Mouse (Mus musculus) small intestine, adult 2 months (tissue): ENCODE data around the gene Cacna2d3. TPM values are rescaled to one million over a fixed set of nuclear protein-coding genes. Genes with fewer than 3 reads are reported as not detected.

Experiments
- H3K27ac ChIP-seq: fragments of 200-500 bp; 2 replicates; pipeline ENCODE4 v1.5.1; 2012; ENCODE audit warnings: low read depth, low read length, control low read depth, inconsistent platforms; ENCODE audit not compliant: insufficient read depth
- H3K27me3 ChIP-seq: fragments of 200-500 bp; 2 replicates; pipeline ENCODE4 v1.6.1; 2012; ENCODE audit warnings: mild to moderate bottlenecking, moderate library complexity, low read length, inconsistent platforms; ENCODE audit not compliant: control insufficient read depth, insufficient read depth
- H3K36me3 ChIP-seq: fragments of 200-500 bp; 2 replicates; pipeline ENCODE4 v1.6.1; 2012; ENCODE audit warnings: mild to moderate bottlenecking, low read length, control low read depth, inconsistent platforms; ENCODE audit not compliant: control insufficient read depth, insufficient read depth
- H3K4me1 ChIP-seq: fragments of 200-500 bp; 2 replicates; pipeline ENCODE4 v1.6.1; 2012; ENCODE audit warnings: low read length, inconsistent platforms, mixed read lengths; ENCODE audit not compliant: control insufficient read depth, insufficient read depth, insufficient read length
- H3K4me3 ChIP-seq: fragments of 200-500 bp; 2 replicates; pipeline ENCODE4 v1.5.1; 2012; ENCODE audit warnings: low read depth, mild to moderate bottlenecking, control low read depth, inconsistent platforms, low read length, moderate library complexity
- CTCF ChIP-seq: fragments of 200-500 bp; IDR thresholded peaks from 2 replicates; pipeline ENCODE4 v1.5.1; 2012; ENCODE audit warnings: low read depth, mild to moderate bottlenecking, control low read depth, inconsistent platforms, low read length, moderate library complexity, mixed read lengths; ENCODE audit not compliant: insufficient replicate concordance, insufficient read length; ENCODE audit errors: extremely low read depth
- POLR2A ChIP-seq: fragments of 200-500 bp; IDR thresholded peaks from 2 replicates; pipeline ENCODE4 v1.6.1; 2012; ENCODE audit warnings: low read depth, mild to moderate bottlenecking, control low read depth, inconsistent platforms, low read length, moderate library complexity
- WGBS: fragments of 180-500 bp; shearing (Covaris S2); methylation state at CpG from one replicate; pipeline ENCODE4 v1.1.7; 2018; 5-methylcytosine and 5-hydroxymethylcytosine counted together
- polyA plus RNA-seq: library from polyadenylated mRNA; depleted of rRNA; stranded (reverse); fragments of >200 nt; gene quantifications from 2 replicates; pipeline ENCODE4 v1.2.3, GENCODE M21; 2012

The Cacna2d3 gene
- polyA plus RNA-seq, 1 experiment: 0.27 TPM

GRCm38 (mm10) chr14:29296185-29296754 lies 425.4 kb downstream of the Cacna2d3 start:
- TF ChIP-seq CTCF (no peak), POLR2A (no peak)

GRCm38 (mm10) chr14:29278901-29279300 lies 442.8 kb downstream of the Cacna2d3 start:
- H3K27ac ChIP-seq: no peak overlapping the region
- H3K4me1 ChIP-seq: no peaks in the 10 kb centered on the region
- no peaks in the 10 kb centered on the region for H3K36me3 ChIP-seq
- 92% methylated on average over 1 of the region's 1 CpGs for WGBS
- H3K27me3 ChIP-seq: no peaks in the 10 kb centered on the region
- no peak for TF ChIP-seq CTCF
- no peak for TF ChIP-seq POLR2A
- H3K4me3 ChIP-seq: no peak overlapping the region

More at GRCm38 (mm10) chr14:29296185-29296754, 425.4 kb downstream of the Cacna2d3 start:
- Histone ChIP-seq H3K27ac (no peak overlapping the region), H3K4me3 (no peak overlapping the region), H3K36me3 (no peaks in the 10 kb centered on the region), H3K27me3 (no peaks in the 10 kb centered on the region), H3K4me1 (no peaks in the 10 kb centered on the region)
- 81% methylated on average over 2 of the region's 2 CpGs for WGBS

GRCm38 (mm10) chr14:29278401-29278800 lies 443.3 kb downstream of the Cacna2d3 start:
- no peaks in the 10 kb centered on the region for H3K4me1 ChIP-seq
- H3K27ac ChIP-seq: no peak overlapping the region
- 55% methylated on average over 2 of the region's 2 CpGs for WGBS
- no peak for TF ChIP-seq POLR2A
- TF ChIP-seq CTCF: no peak
- H3K4me3 ChIP-seq: no peak overlapping the region
- no peaks in the 10 kb centered on the region for H3K36me3 ChIP-seq
- H3K27me3 ChIP-seq: no peaks in the 10 kb centered on the region

GRCm38 (mm10) chr14:29277701-29278100 lies 444.0 kb downstream of the Cacna2d3 start:
- Histone ChIP-seq H3K36me3 (no peaks in the 10 kb centered on the region), H3K27me3 (no peaks in the 10 kb centered on the region), H3K27ac (no peak overlapping the region), H3K4me1 (no peaks in the 10 kb centered on the region), H3K4me3 (no peak overlapping the region)
- no peak for TF ChIP-seq CTCF
- no peak for TF ChIP-seq POLR2A
- 37% methylated on average over 2 of the region's 2 CpGs for WGBS

- no peaks in the 10 kb centered on the region for H3K4me1 ChIP-seq
- TF ChIP-seq POLR2A: no peak
- TF ChIP-seq CTCF: no peak
- no peak overlapping the region for H3K4me3 ChIP-seq
- H3K27me3 ChIP-seq: no peaks in the 10 kb centered on the region
- H3K36me3 ChIP-seq: no peaks in the 10 kb centered on the region
- H3K27ac ChIP-seq: no peak overlapping the region
These were observed 447.8 kb downstream of the Cacna2d3 start for GRCm38 (mm10) chr14:29273890-29274289.

- no peaks in the 10 kb centered on the region for H3K27me3 ChIP-seq
- 91% methylated on average over 5 of the region's 5 CpGs for WGBS
These were observed 451.1 kb downstream of the Cacna2d3 start for GRCm38 (mm10) chr14:29270541-29270940.

GRCm38 (mm10) chr14:29269816-29270215 lies 451.8 kb downstream of the Cacna2d3 start:
- WGBS: 44% methylated on average over 2 of the region's 2 CpGs
- TF ChIP-seq POLR2A (no peak), CTCF (no peak)
- no peak overlapping the region for H3K27ac ChIP-seq
- no peaks in the 10 kb centered on the region for H3K4me1 ChIP-seq
- H3K4me3 ChIP-seq: no peak overlapping the region
- no peaks in the 10 kb centered on the region for H3K27me3 ChIP-seq
- no peaks in the 10 kb centered on the region for H3K36me3 ChIP-seq

More at GRCm38 (mm10) chr14:29270541-29270940, 451.1 kb downstream of the Cacna2d3 start:
- Histone ChIP-seq H3K4me3 (no peak overlapping the region), H3K36me3 (no peaks in the 10 kb centered on the region), H3K27ac (no peak overlapping the region), H3K4me1 (no peaks in the 10 kb centered on the region)
- TF ChIP-seq CTCF (no peak), POLR2A (no peak)
